Mouse (Mus musculus) liver, adult 2 months (tissue): ENCODE results near the gene Cacna1a.

Source experiments
- CTCF ChIP-seq: fragments of 200-500 bp; IDR thresholded peaks from 2 replicates; pipeline ENCODE4 v1.5.1; 2011; ENCODE audit warnings: low read depth, low read length, control low read depth
- POLR2A ChIP-seq: fragments of 200-500 bp; IDR thresholded peaks from 2 replicates; pipeline ENCODE4 v1.6.1; 2011; ENCODE audit warnings: low read length, control low read depth; ENCODE audit not compliant: insufficient read depth; ENCODE audit errors: extremely low read depth

DNA sequence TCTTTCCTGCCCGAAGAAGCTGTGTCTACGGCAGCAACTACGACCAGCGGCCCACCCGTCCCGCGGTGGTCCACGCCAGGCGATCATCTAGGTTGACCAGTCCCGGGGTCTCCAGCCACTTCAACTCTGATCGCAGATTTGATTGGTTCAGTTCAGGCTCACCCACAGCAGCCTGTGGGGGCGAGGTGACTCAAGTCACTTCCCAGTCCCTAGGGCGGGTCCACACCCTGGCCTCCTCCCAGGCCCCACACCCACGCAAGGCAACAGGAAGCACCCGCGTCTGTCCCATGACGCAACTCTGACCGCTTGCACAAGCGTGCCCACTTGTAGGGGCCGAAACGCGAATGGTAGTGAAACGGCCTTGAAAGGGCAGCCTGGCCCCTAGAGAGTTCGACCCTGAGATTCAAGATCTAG lies 273.2 kb downstream of the Cacna1a start:
- TF ChIP-seq CTCF: no peak
- TF ChIP-seq POLR2A: peak; percentile 50; the same call in 1 of the 2 replicates
